Mouse (Mus musculus): ENCODE results near the gene Slc5a2. TPM values are rescaled to one million over a fixed set of nuclear protein-coding genes. Genes with fewer than 3 reads are reported as not detected.

Gene Slc5a2
- polyA plus RNA-seq (2012), result not detected in 2 replicates

DNA sequence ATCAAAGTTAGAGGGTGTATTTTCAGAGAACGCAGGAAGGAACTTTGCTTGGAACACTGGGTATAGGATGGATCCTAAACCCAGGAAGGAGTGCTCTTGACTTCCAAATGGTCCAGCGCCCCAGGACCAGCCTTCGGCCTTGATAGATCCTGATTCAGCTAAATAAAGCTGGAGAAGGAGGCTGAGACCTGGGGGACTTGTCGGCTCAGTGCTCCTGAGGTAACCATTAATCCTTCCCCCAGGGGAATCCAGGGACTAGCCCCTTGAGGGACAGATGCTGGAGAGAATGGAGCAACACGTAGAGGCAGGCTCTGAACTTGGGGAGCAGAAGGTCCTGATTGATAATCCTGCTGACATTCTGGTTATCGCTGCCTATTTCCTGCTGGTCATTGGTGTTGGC, at the start of gene Slc5a2:
Gene Slc5a2, plus strand, starts transcription at position 247 of the 400 bp plus-strand sequence.
- TF ChIP-seq GATA1 (IDR thresholded peaks at IDR 0.05; ENCODE audit: low read length), result no peak

GRCm38 (mm10) chr7:128219952-128220351, 45.5 kb upstream of the Slc5a2 start:
- no peak for TF ChIP-seq GATA1 (IDR thresholded peaks at IDR 0.05; ENCODE audit: low read length)

GRCm38 (mm10) chr7:128220936-128221335, 44.5 kb upstream of the Slc5a2 start:
- TF ChIP-seq GATA1 (IDR thresholded peaks at IDR 0.05; ENCODE audit: low read length), result no peak

DNA sequence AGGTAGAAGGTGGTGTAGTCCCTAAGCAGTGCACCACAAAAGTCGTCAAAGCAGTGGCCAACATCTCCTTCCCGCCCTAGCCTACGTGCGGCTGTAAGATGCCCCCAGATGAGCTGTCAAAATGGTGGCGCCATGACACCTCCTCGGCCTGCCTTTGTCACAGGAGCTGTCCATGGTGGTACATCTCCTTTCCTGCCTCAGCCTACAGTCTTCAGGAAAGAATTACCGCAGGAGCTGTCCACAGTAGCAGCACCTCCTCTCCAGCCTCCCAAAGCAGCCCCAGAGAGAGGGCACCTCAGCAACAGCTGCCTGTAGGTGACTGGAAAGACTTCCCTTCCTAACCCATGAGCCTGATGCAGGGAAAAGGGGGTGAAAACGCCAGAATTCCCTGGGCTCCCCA, 33.7 kb upstream of the Slc5a2 start:
- TF ChIP-seq GATA1 (IDR thresholded peaks at IDR 0.05; ENCODE audit: low read length), result no peak

- TF ChIP-seq GATA1 (IDR thresholded peaks at IDR 0.05; ENCODE audit: low read length), result no peak
These were observed 30.7 kb upstream of the Slc5a2 start for GRCm38 (mm10) chr7:128234796-128235195.

- no peak for TF ChIP-seq GATA1 (IDR thresholded peaks at IDR 0.05; ENCODE audit: low read length)
These were observed 30.0 kb upstream of the Slc5a2 start for GRCm38 (mm10) chr7:128235481-128235880.

GRCm38 (mm10) chr7:128236426-128236825, 29.0 kb upstream of the Slc5a2 start:
- TF ChIP-seq GATA1 (IDR thresholded peaks at IDR 0.05; ENCODE audit: low read length), result no peak

DNA sequence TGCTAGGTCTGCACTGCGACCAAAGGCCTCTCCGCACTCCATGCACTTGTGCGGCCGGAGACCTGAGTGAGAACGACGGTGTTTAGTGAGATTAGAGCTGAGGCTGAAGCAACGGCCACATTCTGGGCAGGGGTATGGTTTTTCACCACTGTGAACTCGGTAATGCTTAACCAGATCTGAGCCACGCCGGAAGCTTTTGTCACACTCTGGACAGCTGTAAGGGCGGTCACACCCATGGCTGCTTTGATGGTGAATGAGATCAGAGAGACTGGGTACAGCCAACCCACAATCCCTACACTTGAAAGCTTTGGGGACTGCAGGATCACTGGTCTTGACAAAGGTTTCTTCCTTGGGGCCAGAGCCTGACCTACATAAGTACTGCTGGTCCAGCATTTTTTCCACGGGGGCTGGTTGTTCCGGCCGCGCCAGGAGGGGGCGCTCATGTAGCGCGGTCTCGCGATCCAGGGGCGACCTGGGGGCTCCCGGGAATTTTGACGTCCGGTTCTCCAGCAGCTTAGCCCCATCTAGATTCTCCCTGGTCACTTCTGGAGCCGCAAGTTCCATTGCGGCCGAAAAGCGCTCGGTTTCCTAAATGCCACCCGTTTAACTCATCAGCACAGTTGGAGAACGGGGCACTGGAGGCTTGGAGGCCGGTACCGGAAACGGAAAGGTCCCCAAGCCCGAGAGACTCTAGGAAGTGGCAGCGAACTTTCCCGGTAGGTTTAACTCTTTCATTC, 28.4 kb upstream of the Slc5a2 start, which contains the start of gene Armc5:
Gene Armc5, plus strand, starts transcription at position 487 of the 737 bp plus-strand sequence.
- TF ChIP-seq GATA1 (IDR thresholded peaks at IDR 0.05; ENCODE audit: low read length), result no peak

GRCm38 (mm10) chr7:128237593-128237926, 27.9 kb upstream of the Slc5a2 start:
- TF ChIP-seq GATA1 (IDR thresholded peaks at IDR 0.05; ENCODE audit: low read length), result no peak

DNA sequence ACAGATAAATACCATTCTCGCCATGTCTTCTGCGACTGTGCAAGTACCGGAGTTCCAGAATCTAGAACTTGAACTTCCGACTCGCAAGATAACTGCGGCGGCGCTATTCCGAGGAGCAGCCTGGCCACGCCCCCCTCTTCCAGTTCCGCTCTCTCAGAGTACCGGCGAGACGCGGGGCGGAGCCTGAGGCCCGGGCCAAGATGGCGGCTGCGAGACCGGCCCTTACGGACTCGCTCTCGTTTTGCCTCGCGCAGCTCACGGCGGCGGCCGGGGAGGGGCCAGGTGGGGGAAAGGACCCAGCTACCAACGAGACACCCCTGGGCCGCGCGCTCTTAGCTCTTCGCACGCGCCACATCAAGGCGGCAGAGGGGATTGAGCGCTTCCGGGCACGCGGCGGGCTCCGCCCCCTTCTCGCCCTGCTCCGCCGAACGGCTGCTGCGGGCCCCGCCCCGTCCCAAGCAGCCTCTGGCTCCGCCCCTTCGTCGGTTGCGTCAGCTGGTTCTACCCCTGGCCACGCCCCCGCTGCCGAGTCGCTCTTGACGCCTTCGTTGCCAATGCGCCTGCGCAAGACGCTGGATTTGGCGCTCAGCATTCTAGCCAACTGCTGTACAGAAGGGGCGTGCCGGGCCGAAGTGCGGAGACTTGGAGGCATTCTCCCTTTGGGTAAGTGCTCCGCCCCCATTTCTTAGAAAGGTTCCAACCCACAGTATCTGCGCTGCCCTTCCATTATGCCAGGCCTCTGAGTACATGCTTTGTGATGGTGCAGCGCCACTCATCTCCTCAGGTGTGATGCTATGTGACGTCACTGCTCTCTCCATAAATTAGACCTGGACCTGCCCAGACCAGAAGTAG, 27.3 kb upstream of the Slc5a2 start, which contains the start of gene 9130023H24Rik:
Gene 9130023H24Rik, minus strand, starts transcription at position 105 of the 852 bp plus-strand sequence.
- TF ChIP-seq GATA1 (IDR thresholded peaks at IDR 0.05; ENCODE audit: low read length), result no peak

GRCm38 (mm10) chr7:128238991-128239390, 26.5 kb upstream of the Slc5a2 start:
- TF ChIP-seq GATA1 (IDR thresholded peaks at IDR 0.05; ENCODE audit: low read length), result no peak

DNA sequence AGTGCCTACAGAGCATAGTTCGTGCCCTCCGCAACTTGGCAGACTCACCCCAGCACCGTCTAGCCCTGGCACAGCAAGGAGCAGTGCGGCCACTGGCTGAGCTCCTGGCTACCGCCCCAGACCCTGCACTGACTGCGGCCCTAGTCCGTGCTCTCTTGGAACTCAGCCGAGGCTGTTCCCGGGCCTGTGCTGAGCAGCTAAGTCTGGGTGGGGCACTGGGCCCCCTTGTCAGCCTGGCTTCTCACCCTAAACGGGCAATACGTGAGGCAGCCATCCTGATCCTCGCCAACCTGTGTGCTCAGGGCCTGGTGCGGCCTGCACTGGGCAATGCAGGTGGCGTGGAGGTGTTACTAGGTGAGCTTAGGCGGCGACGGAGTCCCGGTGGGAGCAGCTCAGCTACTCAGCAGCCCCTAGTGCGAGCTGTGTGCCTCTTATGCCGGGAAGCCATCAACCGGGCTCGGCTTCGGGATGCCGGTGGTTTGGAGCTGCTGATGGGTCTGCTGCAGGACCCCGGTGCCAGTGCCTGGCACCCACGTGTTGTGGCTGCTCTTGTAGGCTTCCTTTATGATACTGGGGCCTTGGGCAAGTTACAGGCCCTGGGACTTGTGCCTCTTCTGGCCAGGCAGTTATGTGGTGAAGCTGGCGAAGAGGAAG, 25.2 kb upstream of the Slc5a2 start:
- TF ChIP-seq GATA1 (IDR thresholded peaks at IDR 0.05; ENCODE audit: low read length), result no peak

GRCm38 (mm10) chr7:128242331-128242730, 23.1 kb upstream of the Slc5a2 start:
- TF ChIP-seq GATA1 (IDR thresholded peaks at IDR 0.05; ENCODE audit: low read length), result no peak

- TF ChIP-seq GATA1 (IDR thresholded peaks at IDR 0.05; ENCODE audit: low read length), result no peak
These were observed 21.5 kb upstream of the Slc5a2 start for GRCm38 (mm10) chr7:128243921-128244320.

GRCm38 (mm10) chr7:128244410-128245025, 20.9 kb upstream of the Slc5a2 start:
- TF ChIP-seq GATA1 (IDR thresholded peaks at IDR 0.05; ENCODE audit: low read length), result no peak
